Mouse (Mus musculus) megakaryocyte, embryonic 14.5 days (primary cell): Measurements from ENCODE around the gene Sox10.

Experiments used
- FLI1 ChIP-seq: IDR thresholded peaks from 2 replicates; pipeline ENCODE4 v1.6.1; 2012; ENCODE audit warnings: low read length, inconsistent platforms, mixed read lengths
- GATA1 ChIP-seq: IDR thresholded peaks from 3 replicates; pipeline ENCODE4 v1.6.1; 2012; ENCODE audit warnings: mixed read lengths, low read length, inconsistent platforms, borderline replicate concordance

- TF ChIP-seq GATA1 (no peak), FLI1 (no peak)
Observed at GRCm38 (mm10) chr15:79122119-79122518, 42.9 kb downstream of the Sox10 start.
